Mouse (Mus musculus): ENCODE results near the gene Tmem251.

The Tmem251 gene

DNA sequence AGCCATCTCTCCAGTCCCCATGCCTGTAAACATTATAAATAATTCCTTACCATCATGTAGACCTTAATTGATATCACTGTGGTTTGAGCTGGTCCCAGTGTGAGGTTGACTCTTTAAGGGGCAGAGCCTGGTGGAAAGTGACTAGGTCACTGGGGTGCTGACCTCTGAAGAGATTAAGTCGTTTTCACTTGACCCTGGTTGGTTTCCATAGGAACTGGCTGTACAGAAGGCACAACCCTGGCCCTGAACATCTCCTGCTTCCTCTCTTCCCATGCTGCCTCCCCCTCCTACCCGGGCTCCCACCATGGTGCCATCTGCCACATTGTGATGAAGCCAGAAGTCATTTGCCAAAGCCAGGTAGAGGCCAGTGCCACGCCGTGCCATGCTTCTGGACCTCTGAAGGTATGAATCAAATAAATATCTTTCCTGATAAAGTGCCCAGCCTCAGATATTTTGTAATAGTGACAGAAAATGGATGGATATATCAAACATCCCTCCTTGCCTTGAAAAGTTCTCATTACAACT lies 32.6 kb upstream of the Tmem251 start:
- DNase-seq: peak; percentile 97

DNA sequence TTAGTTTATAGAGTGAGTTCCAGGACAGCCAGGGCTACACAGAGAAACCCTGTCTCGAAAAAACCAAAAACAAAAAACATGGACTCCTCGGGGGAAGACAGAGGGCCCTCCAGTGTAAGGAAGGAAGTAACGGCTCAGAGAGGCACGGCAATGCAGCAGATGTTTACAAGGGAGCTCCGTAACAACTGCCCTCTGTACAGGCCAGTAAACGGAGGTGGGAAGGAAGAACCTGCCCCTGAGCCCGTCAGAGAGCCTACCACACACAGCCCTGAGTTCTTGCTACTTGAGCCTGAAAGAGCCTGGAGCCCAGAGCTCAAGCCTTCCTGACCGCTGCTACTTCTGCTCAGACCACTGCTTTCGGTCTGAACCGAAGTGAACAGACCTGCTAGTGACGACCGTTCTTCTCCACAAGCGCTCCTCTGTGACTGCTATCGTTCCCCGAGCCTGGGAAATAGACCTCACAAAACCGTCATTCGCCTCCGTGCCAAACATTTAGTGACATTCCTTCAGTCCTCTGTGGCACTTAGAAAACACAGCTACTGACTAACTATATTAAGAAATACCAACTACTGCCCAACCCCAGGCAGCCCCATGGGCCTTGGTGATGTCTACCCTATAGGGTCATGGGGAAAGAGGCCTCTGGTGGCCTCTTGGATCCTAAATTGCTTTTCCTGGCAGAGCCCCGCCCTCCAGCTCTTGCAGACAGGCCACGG lies 30.3 kb upstream of the Tmem251 start:
- DNase-seq: peak; percentile 25

DNA sequence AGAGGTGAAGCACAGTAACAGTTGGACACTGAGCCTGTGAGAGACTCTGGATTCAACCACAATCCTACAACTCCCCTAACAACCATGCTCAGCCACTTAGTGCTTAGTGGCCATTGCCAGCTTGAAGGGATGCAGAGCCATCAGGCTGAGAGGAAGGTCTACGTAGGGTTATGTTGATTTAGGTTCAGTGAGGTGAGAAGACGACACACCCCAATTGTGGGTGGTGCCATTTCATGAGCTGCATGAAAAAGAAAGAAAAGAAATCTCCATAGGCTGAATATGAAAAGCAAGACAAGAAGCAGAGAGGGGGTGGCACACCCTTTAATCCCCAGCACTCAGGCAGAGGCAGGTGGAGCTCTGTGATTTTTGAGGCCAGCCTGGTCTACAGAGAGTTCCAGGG lies 29.4 kb upstream of the Tmem251 start:
- no peak for DNase-seq

DNA sequence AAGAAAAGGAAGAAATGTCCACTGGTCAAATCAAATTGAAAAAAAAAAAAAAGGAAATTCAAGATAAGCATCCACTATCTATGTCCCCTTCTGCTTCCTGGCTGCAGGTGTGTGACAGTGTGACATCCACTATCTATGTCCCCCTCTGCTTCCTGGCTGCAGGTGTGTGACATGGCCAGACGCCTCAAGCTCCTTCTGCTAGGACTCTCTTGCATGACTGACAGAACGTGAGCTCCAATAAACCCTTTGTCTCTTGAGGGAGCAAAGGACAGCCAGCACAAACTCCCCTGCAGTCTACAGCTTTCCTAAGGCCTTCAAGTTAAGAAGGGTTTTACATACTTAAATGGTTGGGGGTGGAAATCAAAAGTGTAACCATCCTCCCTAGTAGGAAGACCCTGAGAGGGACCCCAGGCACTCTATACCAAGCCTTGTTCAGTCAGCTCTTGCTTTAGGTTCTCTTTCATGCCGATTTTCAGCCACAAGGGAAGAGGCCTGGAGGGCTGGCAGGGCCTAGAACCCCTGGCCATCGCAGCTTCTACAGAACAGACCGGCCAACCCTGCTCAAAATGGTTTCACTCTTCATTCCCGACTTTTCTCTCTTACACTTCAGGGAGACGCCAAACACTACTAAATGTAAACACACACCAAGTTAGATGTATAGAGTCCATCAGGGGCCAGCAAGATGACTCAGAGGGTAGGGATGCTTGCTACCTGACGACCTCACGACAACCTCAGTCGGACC lies 28.7 kb upstream of the Tmem251 start:
- no peak for DNase-seq

DNA sequence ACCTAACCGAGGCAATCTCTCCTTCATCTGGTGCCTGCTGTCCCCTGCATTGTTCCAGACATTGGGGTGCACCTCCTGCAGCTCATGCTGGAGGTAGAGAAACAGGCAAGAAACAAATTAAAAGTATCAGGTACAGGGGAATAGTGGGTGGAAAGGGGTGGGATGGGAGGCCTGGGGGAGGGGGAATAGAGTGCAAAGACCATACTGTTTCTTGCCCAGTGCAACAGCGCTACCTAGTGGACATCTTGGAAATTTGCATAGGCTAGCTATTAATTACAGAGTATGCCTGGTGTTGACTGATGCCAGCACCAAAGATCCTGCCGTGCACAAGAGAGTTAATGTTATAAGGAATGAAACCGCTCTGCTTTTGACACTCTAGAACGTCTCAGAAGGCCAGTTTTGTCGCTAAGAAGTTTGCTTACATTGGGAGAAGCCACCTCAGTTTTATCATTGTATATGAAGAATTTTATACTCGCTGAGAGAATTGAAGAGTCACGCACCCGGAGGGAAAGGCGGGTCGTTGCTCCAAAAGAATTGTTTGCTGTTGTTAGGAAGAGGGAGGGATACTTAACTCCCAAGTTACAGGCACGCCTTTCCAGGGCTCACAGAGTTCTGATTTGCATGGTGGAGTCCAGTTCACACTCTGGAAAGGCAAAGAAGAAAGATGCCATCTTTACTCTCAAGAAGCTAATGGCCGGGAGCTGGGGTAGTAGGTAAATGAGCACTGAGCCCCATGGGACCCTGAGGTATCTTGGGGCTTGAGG lies 23.8 kb upstream of the Tmem251 start:
- peak; percentile 70 for DNase-seq

DNA sequence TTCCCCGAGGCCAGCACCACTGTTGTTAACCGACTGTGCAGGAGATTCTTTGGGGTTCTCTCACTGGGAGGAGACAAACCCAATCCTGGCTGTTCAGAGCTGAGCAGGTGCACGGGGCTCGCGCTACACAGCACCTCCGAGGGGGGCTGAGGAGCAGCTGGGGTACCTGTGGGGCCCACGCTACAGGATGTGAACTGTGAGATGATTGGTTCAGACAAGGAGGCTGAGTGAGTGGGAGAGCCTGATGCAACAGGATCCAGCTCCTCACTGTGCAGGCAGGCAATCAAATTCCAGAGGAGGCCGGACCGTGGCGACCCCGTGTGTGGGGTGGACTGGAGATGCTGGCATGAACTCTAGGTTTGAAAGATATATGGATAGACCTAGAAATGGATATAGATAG lies 21.1 kb upstream of the Tmem251 start:
- DNase-seq: no peak

DNA sequence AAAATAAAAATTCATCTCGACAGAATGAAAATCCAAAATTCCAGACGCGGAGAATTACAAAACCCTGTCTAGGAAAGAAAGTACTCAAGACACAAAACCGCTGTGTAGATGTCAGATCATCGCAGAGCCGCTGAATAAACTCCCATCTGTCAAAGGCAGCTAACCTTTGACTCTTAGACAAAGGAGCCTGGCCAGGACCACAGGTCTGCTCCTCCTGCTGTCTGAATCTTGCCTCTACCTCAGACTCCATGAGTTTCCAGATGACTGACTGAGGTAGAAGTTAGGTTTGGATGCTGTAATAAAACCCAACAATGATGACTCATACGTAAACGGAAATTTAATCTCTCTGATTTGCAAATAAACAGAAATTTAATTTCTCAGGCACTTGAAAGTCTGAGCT lies 20.6 kb upstream of the Tmem251 start:
- no peak for DNase-seq

DNA sequence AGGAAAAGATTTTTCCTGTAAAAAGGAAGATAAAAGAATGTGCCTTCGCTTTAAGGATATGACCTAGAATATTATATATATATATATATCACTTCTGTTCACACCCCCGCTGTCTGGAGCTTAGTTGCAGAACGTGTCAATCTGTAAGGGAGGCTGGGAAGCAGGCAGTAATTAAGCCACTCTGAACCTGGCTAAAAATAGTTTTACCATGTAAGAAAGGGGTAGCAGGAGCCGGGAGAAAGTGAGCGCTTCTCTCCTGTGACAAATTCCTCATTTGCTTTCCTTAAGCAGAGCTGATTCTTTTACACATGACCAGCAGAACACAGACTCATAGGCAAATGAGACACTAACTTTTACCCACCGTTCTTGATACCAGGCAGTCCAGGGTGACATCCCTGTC lies 19.7 kb upstream of the Tmem251 start:
- no peak for DNase-seq

DNA sequence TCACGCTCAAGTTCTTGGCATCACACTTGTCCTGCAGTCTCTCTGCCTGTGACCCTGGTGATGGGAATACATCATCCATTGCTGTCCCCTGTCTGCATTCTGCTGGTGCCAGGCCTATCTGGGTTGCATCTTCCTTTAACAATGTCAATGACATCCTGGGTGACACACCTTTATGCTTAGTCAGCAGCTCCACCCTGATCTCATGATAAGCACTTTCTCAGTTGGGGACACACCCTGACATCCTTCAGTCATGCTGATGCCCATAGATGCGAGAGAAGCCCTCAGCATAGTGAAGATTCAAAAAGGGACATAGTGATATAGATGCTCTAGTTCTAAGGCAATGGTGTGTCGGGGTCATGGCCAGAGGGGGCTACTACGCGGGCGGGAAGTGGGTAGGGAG lies 18.4 kb upstream of the Tmem251 start:
- no peak for DNase-seq

DNA sequence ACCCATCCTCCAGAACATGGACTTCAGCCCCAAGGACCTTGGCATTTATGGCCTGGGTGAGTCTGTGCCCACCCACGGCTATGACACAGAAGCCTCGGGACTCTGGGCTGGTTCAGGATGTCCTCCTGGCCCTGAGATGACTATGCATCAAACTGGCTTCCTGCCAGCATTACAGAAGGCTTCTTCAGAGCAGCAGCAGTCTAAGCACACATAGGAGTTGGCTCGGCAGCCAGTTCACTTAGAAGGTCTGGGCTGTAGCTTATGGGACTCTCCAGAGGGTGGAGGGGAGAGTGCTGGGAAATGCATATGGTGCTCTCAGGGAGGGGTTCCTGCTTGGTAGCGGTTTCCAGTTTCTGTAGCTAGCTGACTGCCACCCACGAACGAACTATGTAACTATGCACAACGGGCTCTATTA lies 17.8 kb upstream of the Tmem251 start:
- peak; percentile 34 for DNase-seq

DNA sequence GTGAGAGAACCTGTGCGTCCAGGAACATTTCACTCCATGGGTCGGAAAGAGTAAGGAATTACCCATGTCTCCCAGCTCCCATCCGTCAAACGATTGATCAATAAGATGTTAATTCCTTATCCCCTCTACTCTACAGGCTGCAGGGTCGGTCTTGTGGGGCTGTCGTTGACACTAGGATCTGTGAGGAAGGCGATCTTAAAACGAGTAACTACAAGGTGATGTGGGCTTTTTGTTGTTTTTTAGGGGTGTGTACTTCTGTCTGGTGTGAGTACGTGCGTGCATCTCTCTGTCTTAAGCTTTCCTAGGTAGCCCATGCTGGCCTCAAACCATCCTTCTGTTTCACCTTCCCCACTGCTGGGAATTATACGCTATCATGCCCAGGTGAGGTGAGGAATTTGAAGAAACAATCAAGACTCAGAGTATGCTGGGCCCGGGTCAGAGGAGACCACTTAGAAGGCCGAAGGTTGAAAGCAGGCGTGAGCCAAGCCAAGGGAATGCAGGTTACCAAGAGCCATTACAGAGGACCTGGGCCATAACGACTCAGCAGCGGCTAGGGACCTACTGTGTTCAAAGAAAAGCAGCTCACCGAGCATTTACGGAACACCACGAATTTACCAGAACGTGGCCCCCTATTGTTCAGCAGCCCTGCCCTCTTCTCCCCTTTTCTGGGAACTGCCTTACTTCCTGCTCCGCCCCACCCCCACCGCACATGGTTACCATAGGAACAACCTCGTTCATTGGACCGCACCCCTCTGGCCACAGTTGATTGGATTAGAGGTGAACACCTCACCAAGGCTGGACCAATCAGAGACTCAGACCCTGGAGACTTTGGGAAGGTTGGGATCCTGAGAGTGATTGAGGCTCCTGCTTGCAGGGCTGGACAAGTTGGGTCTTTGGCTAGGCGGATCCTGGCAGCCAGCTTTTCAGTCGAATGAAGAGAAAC lies 13.4 kb upstream of the Tmem251 start:
- peak; percentile 83 for DNase-seq

DNA sequence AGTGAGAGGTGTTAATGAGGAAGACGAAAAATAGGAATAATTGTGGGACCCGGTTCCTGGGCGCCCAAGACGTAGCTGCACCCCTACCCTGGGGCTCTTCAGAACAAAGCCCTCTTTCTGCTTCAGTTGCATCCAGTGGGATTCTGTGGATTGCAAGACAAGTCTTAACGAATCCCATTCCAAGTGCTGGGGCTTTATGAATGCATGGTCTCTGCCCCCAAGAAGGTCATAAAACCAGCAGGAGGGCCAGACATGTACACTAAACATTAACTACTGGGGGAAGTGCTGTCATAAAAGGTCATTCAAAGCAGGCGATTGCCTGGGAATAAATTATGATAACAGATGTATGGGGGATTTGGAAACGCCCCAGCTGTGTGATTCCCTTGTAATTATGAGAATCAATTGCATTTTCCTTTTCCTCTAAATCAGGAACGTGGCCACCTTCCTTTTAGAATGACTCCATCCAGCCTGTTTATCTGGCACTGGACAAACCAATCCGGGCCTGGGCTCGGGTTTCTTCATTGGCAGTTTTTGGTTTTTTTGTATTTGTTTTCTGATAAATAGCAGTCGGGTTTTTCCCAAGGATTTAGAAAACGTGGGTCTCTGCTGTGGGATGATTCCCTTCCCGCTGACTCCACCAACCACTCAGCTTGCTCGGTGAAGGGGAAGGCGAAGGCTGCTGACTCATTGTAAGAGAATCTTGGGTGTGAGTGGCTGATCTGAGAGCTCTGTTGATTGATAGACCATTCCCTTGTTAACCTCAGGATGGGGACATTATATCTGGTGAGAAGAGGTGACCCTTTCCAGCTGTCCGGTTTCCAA lies 12.6 kb upstream of the Tmem251 start:
- no peak for DNase-seq

DNA sequence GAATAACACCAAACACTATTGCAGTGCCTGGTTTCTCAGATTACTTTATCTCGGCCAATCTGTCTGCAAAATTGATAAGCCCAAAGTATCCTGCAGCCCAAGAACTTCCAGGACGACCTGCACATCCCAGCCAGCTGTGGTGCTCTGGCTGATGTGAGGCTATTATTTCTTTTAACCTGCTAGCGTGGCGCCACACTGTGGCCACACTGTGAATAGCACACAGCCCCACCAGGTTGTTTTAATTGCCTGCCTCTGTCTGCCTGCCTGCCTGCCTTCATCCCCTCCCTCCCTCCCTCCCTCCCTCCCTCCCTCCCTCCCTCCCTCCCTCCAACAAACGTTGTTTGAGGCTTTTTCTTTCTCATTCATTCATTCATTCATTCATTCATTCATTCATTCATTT lies 10.2 kb upstream of the Tmem251 start:
- DNase-seq: no peak

DNA sequence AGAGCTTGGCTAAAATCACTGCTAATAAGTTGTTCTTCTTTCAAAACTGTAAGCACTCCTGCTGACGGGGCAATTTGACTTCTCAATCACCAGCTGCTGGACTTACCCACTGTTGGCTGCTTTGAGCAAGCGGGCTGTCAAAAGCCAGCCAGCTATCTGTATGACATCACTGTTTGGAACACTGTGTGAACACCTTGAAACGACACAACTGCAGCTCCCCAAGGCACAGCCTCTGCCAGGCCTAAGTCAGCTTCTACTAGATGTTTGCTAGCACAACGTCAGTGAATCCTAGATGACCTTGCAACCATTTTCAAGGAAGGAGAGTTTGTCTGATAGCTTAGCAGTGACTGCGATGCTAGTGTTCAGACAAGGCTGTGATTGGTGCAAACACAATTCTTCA lies 4.5 kb upstream of the Tmem251 start:
- no peak for DNase-seq

DNA sequence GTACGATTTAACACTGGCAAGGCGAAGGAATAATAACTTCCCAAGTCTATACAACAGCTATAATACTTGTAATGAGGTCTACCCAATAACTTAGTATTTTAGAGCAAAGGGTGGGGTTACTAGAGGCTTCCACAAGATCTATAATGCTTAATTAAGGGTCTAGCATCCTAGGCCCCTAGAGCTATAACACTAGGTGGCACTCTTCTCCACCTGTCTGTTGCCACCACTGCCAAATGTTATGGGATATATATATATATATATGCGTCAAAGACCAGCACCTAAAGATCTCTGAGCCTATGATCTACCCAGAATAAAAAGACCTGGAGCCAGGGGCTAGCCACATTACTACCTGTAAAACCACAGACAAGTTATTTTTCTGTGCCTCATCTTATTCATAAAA lies 3.3 kb upstream of the Tmem251 start:
- peak; percentile 60 for DNase-seq

DNA sequence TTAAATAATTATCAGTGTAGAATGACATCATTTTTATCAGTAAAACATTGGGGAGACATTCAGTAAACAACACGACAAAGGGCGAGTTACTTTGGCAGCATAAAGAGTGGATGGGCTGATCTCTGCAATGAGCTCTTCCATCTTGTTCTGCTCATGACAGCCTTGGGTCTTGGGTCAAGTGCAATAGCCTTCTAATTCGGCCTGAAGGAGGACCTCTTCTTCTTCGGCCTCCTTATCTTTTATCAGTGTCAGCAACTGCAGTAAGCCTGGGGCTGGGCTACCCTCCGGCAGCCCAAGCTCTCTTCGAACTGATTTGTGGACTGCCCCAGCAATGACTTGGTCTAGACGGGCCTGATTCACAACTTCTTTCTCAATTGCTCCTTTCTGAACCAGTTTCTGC lies 1.5 kb upstream of the Tmem251 start:
- no peak for DNase-seq

DNA sequence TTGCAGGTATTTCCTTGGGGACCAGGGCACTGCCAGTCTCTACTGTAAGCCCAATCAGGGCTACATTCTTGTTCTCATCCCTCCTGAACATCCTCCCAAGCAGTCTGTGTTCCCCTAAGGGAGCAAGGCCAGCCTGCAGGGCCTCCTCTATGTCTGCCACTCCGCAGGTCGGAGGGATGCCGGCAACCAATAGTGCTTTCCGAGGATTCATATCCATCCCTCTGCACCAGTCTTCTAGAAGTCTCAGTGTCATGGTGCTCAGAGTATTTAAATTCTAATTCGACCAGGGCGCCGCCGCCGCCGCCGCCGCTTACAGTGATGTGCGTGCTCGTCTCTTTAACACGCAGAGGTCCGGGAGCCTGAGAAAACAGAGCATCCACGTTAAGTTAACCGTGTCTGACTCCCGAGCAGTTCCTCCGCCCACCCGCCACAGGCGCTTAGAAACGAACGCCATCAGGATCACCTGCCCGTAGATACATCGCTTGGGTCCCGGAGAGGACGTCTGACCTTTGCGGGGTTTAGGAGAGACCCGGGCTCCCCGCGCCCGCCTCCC lies 450 bp upstream of the Tmem251 start:
- DNase-seq: no peak

DNA sequence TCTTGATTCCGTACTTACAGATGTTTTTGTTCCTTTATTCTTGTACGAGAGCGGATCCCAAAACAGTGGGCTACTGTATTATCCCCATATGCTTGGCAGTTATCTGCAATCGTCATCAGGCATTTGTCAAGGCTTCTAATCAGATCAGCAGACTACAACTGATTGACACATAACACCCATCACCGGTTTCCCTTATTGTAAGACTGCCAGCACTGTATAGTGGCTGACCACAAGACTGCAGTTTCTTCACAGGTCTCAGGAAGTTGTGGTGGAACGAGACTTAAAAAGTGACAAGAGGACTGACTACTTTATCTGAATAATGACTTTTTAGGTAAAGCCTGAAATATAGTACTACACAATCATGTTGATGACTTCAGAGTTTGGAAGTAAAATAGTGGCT lies 1.3 kb downstream of the Tmem251 start:
- peak; percentile 34 for DNase-seq

DNA sequence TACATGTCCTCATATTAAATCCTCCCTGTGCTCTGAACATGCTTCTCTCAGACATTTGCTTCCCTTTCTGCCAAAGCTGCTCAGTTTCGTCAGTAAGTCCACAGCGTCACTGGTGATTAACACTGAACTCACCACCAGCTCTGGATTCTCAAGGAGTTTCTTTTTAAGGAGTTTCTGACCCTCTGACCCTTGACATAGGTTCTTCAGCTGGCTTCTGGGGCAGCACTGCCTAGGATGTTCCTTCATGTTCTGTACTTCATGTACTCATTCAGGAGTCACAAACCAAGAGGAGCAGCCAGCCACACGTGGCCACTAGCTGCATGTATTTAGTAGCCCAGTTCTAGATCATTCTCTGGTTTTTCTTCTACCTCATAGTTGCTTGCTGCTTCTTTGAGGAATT lies 4.7 kb downstream of the Tmem251 start:
- no peak for DNase-seq

DNA sequence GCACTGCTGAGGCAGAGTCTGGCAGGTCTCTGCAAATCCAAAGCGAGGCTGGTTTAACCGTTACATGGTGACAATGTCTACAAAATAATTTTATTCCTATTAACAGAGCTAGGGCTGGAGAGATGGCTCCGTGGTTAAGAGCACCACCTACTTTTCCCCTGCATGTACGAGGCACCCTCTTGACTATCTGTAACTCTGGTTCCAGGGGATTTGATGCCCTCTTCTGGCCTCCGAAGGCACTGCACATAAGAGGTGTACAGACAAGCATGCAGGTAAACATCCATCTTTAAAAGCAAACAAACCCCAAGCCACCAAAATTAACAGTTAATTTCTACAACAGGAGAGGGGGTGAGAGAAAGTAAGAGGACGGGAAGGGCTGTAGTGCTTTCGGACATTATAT lies 12.7 kb downstream of the Tmem251 start:
- DNase-seq: peak; percentile 57

DNA sequence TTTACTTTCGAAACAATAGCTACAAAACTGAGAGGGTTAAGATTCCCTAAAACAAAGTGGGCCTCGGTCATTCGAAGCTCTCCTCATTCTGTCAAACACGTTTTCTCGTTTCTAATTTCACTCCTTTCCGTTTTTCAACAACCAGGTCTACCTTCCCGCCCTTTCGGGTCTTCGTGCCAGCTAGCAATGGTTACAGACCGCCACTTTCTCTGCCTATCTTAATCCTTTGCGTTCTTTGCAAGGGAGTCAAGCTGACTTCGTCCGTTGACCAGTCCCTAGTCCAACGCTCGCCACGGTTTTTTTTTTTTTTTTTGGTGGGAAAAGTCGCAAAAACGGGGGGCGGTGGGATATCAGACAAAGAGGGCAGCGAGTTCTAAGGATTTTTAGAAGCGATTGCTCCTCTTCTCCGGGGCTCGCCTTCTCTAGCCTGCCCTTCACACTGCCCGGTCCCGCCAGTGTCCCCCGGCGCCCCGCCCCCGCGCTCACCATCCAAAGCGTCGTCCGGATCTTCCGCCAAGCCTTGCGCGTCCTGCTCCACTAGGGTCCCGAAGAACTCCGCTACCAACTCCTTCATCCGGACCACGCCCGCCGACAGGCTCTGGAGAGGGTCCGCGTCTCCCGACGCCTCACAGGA lies 13.6 kb downstream of the Tmem251 start:
- peak; percentile 45 for DNase-seq

Measured in cerebellum, adult 9-10 months (tissue).